Comparison of ENCODE assay signal across 20 mouse cellular contexts in the genomic region with DNA sequence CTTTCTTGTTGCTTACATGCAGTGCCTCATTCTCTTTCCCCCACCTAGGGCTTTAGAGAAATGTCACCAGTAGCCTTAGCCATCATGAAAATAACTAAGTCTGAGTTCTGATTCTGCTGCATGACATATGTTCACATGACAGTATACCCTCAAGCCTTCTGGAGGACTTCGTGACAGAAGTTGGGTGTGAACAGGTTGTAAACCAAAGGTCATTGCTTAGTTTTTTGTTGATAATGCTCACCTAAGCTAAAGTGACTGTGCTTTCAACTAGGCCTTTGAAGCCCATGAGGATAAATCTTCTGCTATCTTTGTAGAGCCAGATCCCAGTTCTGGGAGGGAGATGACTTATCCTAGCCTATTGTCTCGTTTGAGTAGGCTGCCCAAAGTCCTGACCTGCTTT.
"Had no signal": no experiment of that assay in that cellular context is flagged by ENCODE, and none has a peak within 500 bp of the region (broad histone marks: within the 10 kb centered on the region; RNA-seq: fewer than 3 reads in every experiment).

No protein-coding gene starts in this region.

- ATAC-seq: midbrain, embryonic 16.5 days had no signal

- H3K27ac ChIP-seq: midbrain, embryonic 10.5 days; midbrain, embryonic 12.5 days; neural tube, embryonic 13.5 days; neural tube, embryonic 15.5 days; stomach, embryonic 15.5 days; stomach, postnatal 0 days had no signal

- H3K4me1 ChIP-seq: midbrain, embryonic 10.5 days; midbrain, embryonic 12.5 days; neural tube, embryonic 13.5 days; neural tube, embryonic 15.5 days; stomach, embryonic 15.5 days had no signal

- H3K4me2 ChIP-seq: lung, embryonic 14.5 days; midbrain, embryonic 12.5 days; neural tube, embryonic 13.5 days; neural tube, embryonic 15.5 days; stomach, embryonic 15.5 days had no signal

- H3K9ac ChIP-seq: lung, embryonic 14.5 days; midbrain, embryonic 12.5 days; neural tube, embryonic 13.5 days; neural tube, embryonic 15.5 days; stomach, embryonic 15.5 days had no signal

- DNase-seq: lung, adult 18-20 months; lung, embryonic 14.5 days; lung, postnatal 10 days; lung, postnatal 4 days; midbrain, embryonic 14.5 days; retina, postnatal 1 day; right cerebral cortex, adult 18-20 months; right cerebral cortex, postnatal 25 days; right cerebral cortex, postnatal 4 days; thymus, adult 2 months; thymus, postnatal 14 days; thymus, postnatal 36 days had no signal

- H3K27me3 ChIP-seq: midbrain, embryonic 12.5 days; neural tube, embryonic 13.5 days; neural tube, embryonic 15.5 days; stomach, embryonic 15.5 days had no signal

- H3K36me3 ChIP-seq: midbrain, embryonic 10.5 days; midbrain, embryonic 12.5 days; neural tube, embryonic 13.5 days; neural tube, embryonic 15.5 days; stomach, embryonic 15.5 days had no signal

- H3K4me3 ChIP-seq: midbrain, embryonic 10.5 days; midbrain, embryonic 12.5 days; myocyte; neural tube, embryonic 13.5 days; neural tube, embryonic 15.5 days; stomach, embryonic 15.5 days had no signal

- H3K9me3 ChIP-seq: midbrain, embryonic 10.5 days; midbrain, embryonic 12.5 days; neural tube, embryonic 13.5 days; neural tube, embryonic 15.5 days; stomach, embryonic 15.5 days had no signal
